Mouse (Mus musculus): ENCODE measurements around the gene Mthfs. TPM values are rescaled to one million over a fixed set of nuclear protein-coding genes. Genes with fewer than 3 reads are reported as not detected.
"Not testable (repeated sequence)": the region's sequence is repeated elsewhere in the genome, so short reads cannot be mapped to it uniquely, and the experiment has no call there.

Gene Mthfs
- total and polyA plus RNA-seq, 2 experiments from 2014 or later: 8.3 to 16.9 TPM

DNA sequence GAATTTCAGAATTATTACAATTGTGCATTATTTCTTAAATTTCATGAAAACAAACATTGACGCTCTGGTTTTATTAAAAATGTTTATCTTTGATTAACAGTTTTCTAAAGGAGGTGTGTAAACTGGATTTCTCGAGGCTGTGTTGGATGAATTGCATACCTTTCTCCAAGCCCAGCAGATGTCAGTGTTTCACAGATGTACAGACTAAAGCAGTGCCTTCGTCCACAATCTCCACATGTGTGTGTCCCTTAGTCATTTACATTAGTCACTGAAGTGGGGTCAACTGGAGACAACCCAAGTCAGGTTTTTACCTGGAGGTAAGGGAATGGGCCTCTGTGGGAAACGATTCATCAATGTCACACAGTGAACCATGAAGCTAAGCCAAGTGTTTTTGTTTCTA, 15.6 kb downstream of the Mthfs start:
- ATAC-seq (ENCODE audit: low FRiP score) (peak; percentile 78; the same call in 1 of the 2 replicates), DNase-seq (ENCODE audit: low spot score) (peak; percentile 72)
- H3K27me3 ChIP-seq (ENCODE audit: insufficient read depth, low read length): no peaks in the 10 kb centered on the region
- peak; percentile 84 for TF ChIP-seq CTCF (IDR thresholded peaks at IDR 0.05)
- H3K36me3 ChIP-seq (ENCODE audit: insufficient read depth, low read length): no peaks in the 10 kb centered on the region
- H3K4me2 ChIP-seq (ENCODE audit: low read depth, low read length, poor library complexity, severe bottlenecking): no peak overlapping the region
- no peaks in the 10 kb centered on the region for H3K9me3 ChIP-seq (ENCODE audit: low read length)
- no peak overlapping the region for H3K9ac ChIP-seq (replicated peaks; ENCODE audit: low read length, poor library complexity, severe bottlenecking)
- H3K27ac ChIP-seq (ENCODE audit: low read depth, low read length): no peak overlapping the region
- no peaks in the 10 kb centered on the region for H3K4me1 ChIP-seq (ENCODE audit: insufficient read depth, low read length)
- no peak overlapping the region for H3K4me3 ChIP-seq (ENCODE audit: low read depth, low read length)
- WGBS: 47% methylated on average over 4 of the region's 4 CpGs

DNA sequence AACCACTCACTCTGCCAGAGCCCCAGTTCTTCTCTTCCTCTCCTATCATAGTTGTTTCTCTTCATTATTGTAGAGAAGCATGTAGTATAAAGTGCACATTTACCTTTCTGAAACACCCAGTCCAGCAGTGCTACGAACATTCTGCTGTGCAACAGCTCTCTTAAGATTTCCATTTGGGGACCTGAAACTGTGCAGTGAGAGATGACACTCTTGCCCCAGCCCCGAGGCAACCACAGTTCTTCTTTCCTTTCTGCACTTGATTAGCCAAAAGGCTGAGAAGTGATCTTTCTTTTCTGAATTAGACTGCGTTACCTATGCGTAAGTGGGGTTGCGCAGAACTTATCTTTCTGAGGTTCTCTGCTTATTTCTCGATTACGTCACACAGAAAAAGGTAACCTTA, 17.6 kb downstream of the Mthfs start:
- no peaks in the 10 kb centered on the region for H3K4me1 ChIP-seq (ENCODE audit: insufficient read depth, low read length)
- H3K9me3 ChIP-seq (ENCODE audit: low read length): no peaks in the 10 kb centered on the region
- no peak overlapping the region for H3K27ac ChIP-seq (ENCODE audit: low read depth, low read length)
- H3K36me3 ChIP-seq (ENCODE audit: insufficient read depth, low read length): no peaks in the 10 kb centered on the region
- DNase-seq (ENCODE audit: low spot score): no peak
- no peak for ATAC-seq (ENCODE audit: low FRiP score)
- WGBS: 88% methylated on average over 7 of the region's 7 CpGs
- TF ChIP-seq CTCF (IDR thresholded peaks at IDR 0.05): no peak
- H3K27me3 ChIP-seq (ENCODE audit: insufficient read depth, low read length): no peaks in the 10 kb centered on the region
- H3K9ac ChIP-seq (replicated peaks; ENCODE audit: low read length, poor library complexity, severe bottlenecking): no peak overlapping the region
- H3K4me2 ChIP-seq (ENCODE audit: low read depth, low read length, poor library complexity, severe bottlenecking): no peak overlapping the region
- no peak overlapping the region for H3K4me3 ChIP-seq (ENCODE audit: low read depth, low read length)

DNA sequence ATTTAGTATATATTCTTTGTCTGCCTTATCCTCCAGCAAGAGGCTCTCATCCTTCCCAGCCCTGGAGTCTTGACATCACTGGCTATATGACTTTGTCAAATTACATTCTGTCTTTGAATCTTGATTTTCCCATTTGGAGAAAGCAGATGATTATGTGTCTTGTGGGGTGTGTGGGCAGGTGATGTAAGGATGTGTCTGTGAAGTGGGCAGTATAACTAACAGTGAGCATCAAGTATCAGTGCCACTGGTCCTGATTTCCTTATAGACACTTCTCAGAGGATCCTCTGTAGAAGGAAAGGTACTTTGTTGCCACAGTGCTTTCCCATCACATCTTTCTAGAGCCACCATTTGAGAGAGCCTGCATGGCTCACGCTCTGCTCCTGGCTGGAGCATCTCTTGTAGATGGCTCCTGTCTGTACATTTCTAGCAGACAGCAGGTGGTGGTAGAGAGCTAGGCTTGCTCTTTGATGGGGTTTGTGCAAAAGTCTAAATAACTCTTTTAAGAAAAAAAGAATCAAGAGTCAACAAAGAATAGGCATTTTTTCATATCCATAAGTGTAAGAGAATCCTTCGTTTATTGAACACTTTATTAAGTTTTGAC, 20.5 kb downstream of the Mthfs start:
- not testable (repeated sequence) for H3K27me3 ChIP-seq (ENCODE audit: insufficient read depth, low read length); H3K27ac ChIP-seq (ENCODE audit: low read depth, low read length); H3K9me3 ChIP-seq (ENCODE audit: low read length); DNase-seq (ENCODE audit: low spot score); H3K4me1 ChIP-seq (ENCODE audit: insufficient read depth, low read length); H3K36me3 ChIP-seq (ENCODE audit: insufficient read depth, low read length); H3K4me2 ChIP-seq (ENCODE audit: low read depth, low read length, poor library complexity, severe bottlenecking); H3K9ac ChIP-seq (replicated peaks; ENCODE audit: low read length, poor library complexity, severe bottlenecking); H3K4me3 ChIP-seq (ENCODE audit: low read depth, low read length)
- peak; percentile 72 for TF ChIP-seq CTCF (IDR thresholded peaks at IDR 0.05)
- WGBS: 74% methylated on average over 1 of the region's 2 CpGs
- ATAC-seq (ENCODE audit: low FRiP score): peak; percentile 74; the same call in 1 of the 2 replicates

DNA sequence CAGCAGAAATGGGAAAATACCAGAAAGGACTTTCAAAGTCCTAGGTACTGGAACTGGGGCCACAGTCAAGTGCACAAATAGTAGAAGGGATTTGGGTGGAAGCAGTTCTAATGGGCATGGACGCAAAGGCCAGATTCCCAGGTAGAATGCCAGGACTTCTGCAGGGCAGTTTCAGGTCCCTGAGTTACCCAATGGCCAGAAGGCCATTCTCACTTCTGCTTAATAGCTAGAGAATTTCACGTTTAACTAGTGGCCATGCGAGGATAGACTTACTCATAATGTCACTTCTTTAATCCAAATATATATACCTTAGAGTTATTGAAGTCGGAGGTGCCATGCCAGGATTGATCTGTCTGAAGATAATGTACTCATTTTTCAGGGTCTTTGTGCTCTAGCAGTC, 26.7 kb downstream of the Mthfs start:
- not testable (repeated sequence) for H3K9me3 ChIP-seq (ENCODE audit: low read length); H3K4me1 ChIP-seq (ENCODE audit: insufficient read depth, low read length); H3K4me3 ChIP-seq (ENCODE audit: low read depth, low read length); H3K36me3 ChIP-seq (ENCODE audit: insufficient read depth, low read length); DNase-seq (ENCODE audit: low spot score); ATAC-seq (ENCODE audit: low FRiP score); H3K9ac ChIP-seq (replicated peaks; ENCODE audit: low read length, poor library complexity, severe bottlenecking); H3K4me2 ChIP-seq (ENCODE audit: low read depth, low read length, poor library complexity, severe bottlenecking); H3K27ac ChIP-seq (ENCODE audit: low read depth, low read length); H3K27me3 ChIP-seq (ENCODE audit: insufficient read depth, low read length)
- 89% methylated on average over 4 of the region's 4 CpGs for WGBS

DNA sequence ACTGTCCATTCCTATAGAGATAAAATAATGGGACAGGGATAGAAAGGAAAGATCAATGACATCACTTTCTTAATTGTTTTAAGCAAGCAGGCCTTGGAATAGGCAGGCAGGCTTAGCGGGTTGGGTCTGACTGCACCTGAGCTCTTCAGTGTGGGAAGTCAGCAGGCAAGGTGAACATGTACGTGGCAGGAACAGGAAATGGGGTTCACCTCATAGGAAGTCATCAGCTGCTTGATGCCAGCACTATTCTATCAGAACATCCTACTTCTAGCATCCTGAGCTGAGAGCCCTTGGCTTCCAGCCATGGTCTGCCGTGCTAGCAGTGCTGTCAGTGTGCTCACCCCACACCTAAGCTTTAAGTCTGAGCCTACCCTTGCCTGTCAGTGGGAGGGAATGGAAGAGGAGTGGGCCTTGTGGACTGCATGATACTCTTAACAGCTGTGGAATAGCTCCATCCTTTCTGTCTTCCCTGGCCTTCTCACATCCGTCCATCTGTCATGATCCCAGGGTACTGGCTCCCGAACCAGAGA, 28.6 kb downstream of the Mthfs start:
- not testable (repeated sequence) for H3K27me3 ChIP-seq (ENCODE audit: insufficient read depth, low read length); H3K4me2 ChIP-seq (ENCODE audit: low read depth, low read length, poor library complexity, severe bottlenecking); H3K9ac ChIP-seq (replicated peaks; ENCODE audit: low read length, poor library complexity, severe bottlenecking); H3K36me3 ChIP-seq (ENCODE audit: insufficient read depth, low read length); H3K4me3 ChIP-seq (ENCODE audit: low read depth, low read length); ATAC-seq (ENCODE audit: low FRiP score); H3K9me3 ChIP-seq (ENCODE audit: low read length); H3K27ac ChIP-seq (ENCODE audit: low read depth, low read length); DNase-seq (ENCODE audit: low spot score); H3K4me1 ChIP-seq (ENCODE audit: insufficient read depth, low read length)
- WGBS: 94% methylated on average over 4 of the region's 5 CpGs

GRCm38 (mm10) chr9:89240516-89241019, 30.1 kb downstream of the Mthfs start:
- not testable (repeated sequence) for H3K9ac ChIP-seq (replicated peaks; ENCODE audit: low read length, poor library complexity, severe bottlenecking); ATAC-seq (ENCODE audit: low FRiP score)

More at GRCm38 (mm10) chr9:89240516-89241019, 30.1 kb downstream of the Mthfs start:
- WGBS: 83% methylated on average over 3 of the region's 3 CpGs
- H3K4me1 ChIP-seq (ENCODE audit: insufficient read depth, low read length); H3K9me3 ChIP-seq (ENCODE audit: low read length); H3K4me3 ChIP-seq (ENCODE audit: low read depth, low read length); H3K4me2 ChIP-seq (ENCODE audit: low read depth, low read length, poor library complexity, severe bottlenecking); H3K36me3 ChIP-seq (ENCODE audit: insufficient read depth, low read length); H3K27me3 ChIP-seq (ENCODE audit: insufficient read depth, low read length); H3K27ac ChIP-seq (ENCODE audit: low read depth, low read length): not testable (repeated sequence)
- peak; percentile 6 for DNase-seq (ENCODE audit: low spot score)

All from midbrain, postnatal 0 days (tissue).